Mouse (Mus musculus) C2C12 (cell line): ENCODE measurements around the gene Actr6.

Experiments used
- CTCF ChIP-seq: IDR thresholded peaks from one replicate; pipeline ENCODE4 v1.5.1; 2011; ENCODE audit not compliant: control insufficient read depth, insufficient read depth, insufficient read length
- FOSL1 ChIP-seq: IDR thresholded peaks from one replicate; pipeline ENCODE4 v1.8.0; 2011; ENCODE audit warnings: mild to moderate bottlenecking, low read length; ENCODE audit not compliant: poor library complexity, insufficient read depth, severe bottlenecking
- MAX ChIP-seq: IDR thresholded peaks from one replicate; pipeline ENCODE4 v1.6.1; 2011; ENCODE audit warnings: mild to moderate bottlenecking, control low read depth
- USF1 ChIP-seq: IDR thresholded peaks from one replicate; pipeline ENCODE4 v1.6.1; 2011; ENCODE audit warnings: low read depth, mild to moderate bottlenecking, control low read depth, moderate library complexity

DNA sequence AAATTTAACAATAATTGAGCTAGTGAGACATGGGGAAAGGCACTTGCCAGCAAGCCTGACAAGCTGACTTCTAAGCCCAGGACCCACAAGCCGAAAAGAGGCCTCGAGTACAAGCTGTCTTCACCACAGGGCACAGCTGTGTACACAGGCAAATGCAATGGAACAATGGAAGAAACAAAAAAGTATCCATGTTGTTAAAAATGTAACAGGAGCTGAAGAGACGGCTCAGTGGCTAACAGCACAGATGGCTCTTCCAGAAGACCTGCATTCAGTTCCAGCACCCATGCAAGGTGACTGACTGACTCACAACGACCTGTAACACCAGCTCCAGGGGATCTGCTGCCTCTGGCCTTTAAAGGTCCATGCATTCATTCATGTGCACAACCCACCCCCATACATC, 55.5 kb downstream of the Actr6 start:
- no peak for TF ChIP-seq CTCF
- TF ChIP-seq USF1: no peak
- TF ChIP-seq FOSL1: no peak
- no peak for TF ChIP-seq MAX
